Mouse (Mus musculus) Patski (cell line): ENCODE data around the gene Mthfsd. TPM values are rescaled to one million over a fixed set of nuclear protein-coding genes. Genes with fewer than 3 reads are reported as not detected.

Experiments
- ATAC-seq: fragments of 100-300 bp; one replicate; pipeline ENCODE4 v1.8.0; 2021
- CTCF ChIA-PET: fragments of 350-600 bp; sonication (Branson Sonifier 250); formaldehyde crosslinking; loops from one replicate; lab custom pipeline; 2022; ENCODE audit warnings: inconsistent platforms; lab: Charles Lee
- POLR2A ChIA-PET: fragments of 350-600 bp; sonication (Branson Sonifier 250); formaldehyde crosslinking; loops from one replicate; lab custom pipeline; 2022; ENCODE audit warnings: antibody characterized with exemption, inconsistent platforms; lab: Charles Lee
- DNase-seq: peaks from one replicate; pipeline ENCODE4 v3.0.0-alpha.2; 2011; ENCODE audit warnings: low read depth, low spot score
- H3K27me3 ChIP-seq: fragments of 371-371 bp; one replicate; pipeline ENCODE4 v1.5.1; 2021
- CTCF ChIP-seq: fragments of 100-300 bp; IDR thresholded peaks from one replicate; pipeline ENCODE4 v1.5.1; 2021
- in situ Hi-C: fragments of 300-500 bp; cut with MboI; formaldehyde crosslinking; loops from 3 replicates; pipeline ENCODE4 v1.11.1; 2018; ENCODE audit warnings: low pct_unique_long_range_greater_than_20kb, mixed read lengths
- polyA plus RNA-seq: library from polyadenylated mRNA; unstranded; gene quantifications from one replicate; pipeline ENCODE4 v1.2.3, GENCODE M21; 2021

The Mthfsd gene
- polyA plus RNA-seq, 1 experiment from 2014 or later = 62.0 TPM

DNA sequence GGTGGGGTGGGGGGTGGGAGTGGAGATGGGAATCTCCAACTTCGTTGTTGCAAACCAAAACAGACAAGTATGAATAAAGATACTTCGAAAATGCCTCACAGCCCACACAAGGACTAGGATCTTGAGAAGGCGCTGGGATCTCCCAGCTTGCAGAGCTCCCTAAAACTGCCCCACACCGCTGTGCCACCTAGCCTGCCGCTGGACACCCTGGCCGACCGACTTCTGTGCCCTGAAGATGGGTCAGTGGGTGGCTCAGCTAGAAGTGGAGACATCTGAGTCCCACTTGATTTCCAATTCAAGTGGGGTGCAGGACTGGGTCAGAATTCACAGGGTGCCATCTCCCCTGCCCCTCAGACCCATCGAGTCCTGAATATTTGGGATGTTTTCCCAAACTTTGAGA, 13.5 kb upstream of the Mthfsd start:
- TF ChIP-seq CTCF = no peak
- no peak for ATAC-seq
- ChIA-PET POLR2A (no interaction called here), CTCF (no interaction called here)
- H3K27me3 ChIP-seq = no peaks in the 10 kb centered on the region
- DNase-seq = no peak
- in situ Hi-C loops = no loop called here

DNA sequence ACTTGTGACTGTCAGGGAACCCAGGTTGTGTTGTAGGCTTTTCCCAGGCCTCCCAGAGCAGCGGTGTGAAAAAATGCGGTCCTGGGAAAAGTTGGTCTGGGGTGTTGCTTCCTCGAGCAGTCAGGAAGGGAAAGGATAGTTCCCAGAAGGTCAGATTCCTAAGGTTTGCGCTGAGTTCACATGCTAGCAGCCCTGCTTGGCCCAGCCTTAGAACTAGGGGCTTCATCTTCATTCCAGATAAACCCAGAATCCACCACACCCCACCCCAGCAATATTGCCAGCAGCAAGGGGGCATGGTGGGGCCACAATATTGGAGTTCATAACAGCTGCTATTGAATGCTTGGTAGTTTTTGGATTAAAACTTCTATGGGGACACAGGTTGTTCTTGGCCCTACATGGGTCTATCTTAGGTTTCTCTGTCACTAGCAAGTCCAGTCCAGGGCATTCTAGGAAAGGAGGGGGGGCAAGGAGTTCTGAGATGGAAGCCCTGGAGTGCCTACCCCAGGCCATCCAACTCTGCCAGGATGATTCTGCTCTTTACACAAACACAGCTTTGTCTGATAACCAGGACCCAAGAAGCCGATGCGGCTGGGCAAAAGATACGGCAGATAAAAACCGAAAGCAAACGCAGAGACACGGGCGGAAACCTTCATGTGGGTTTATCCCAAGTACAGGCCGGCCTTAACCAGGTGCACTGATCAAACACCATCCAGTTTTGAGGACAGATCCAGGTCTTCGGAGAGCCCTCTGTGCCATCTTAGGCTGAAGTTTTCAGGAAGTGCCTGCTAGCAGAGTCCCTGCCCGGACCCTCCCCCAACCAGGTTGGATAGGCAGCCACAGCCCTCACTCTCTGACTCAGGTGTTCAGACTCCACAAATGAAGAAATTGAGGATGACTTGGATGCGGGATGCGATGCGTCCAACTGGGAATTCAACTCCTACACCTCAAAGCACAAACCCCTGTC, 12.5 kb upstream of the Mthfsd start:
- in situ Hi-C loops = no loop called here
- POLR2A ChIA-PET = no interaction called here
- no peaks in the 10 kb centered on the region for H3K27me3 ChIP-seq
- DNase-seq (no peak), ATAC-seq (no peak)
- no peak for TF ChIP-seq CTCF
- CTCF ChIA-PET = interaction anchor here (0.6 kb wide), 1 partner anchor 60 kb away, joined by 3 read pairs; no protein-coding TSS in a partner anchor

DNA sequence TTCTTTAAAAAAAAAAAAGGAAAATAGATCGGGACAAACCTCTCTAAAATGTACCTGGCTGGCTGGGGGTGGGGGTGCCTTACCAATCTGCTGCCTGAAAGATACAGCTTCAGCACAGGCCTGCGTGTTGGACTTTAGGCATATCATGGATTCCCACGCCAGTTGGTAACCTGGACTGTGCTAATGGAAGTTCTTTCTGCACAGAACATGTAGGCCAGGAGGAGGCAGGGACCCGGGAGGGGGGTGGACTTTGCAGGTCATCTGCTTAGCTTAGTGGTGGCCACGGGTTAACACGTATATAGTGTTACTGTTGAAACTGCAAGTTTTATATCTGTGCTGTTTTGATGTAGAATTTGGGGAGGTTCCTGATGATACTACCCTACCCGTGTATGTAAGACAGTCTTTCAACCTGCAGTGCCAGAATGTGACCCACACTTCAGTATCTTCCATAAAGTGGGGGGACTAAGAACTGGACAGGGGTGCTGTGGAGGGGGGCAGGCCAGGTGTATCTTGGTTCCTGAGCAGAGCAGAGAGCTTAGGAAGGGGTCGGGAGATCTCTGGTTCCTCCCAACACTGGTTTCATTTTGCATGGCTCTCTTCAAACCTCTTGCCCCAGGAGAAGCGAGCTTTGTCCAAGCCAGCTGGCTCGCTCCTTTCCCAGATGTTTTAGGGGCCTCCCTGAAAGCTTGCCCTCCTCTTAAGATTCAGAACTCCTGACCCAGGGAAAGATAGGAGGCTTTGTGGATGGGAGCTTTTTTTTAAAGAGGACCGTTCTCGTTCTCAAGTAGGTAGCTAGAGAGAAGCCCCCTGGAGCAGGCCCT, 11.7 kb upstream of the Mthfsd start:
- DNase-seq (no peak), ATAC-seq (no peak)
- ChIA-PET POLR2A (no interaction called here), CTCF (interaction anchor here (0.6 kb wide), 1 partner anchor 60 kb away, joined by 3 read pairs; no protein-coding TSS in a partner anchor)
- no peak for TF ChIP-seq CTCF
- in situ Hi-C loops = loop anchor here (5.0 kb wide), 1 partner anchor 92 kb away; no protein-coding TSS in a partner anchor
- H3K27me3 ChIP-seq = no peaks in the 10 kb centered on the region

DNA sequence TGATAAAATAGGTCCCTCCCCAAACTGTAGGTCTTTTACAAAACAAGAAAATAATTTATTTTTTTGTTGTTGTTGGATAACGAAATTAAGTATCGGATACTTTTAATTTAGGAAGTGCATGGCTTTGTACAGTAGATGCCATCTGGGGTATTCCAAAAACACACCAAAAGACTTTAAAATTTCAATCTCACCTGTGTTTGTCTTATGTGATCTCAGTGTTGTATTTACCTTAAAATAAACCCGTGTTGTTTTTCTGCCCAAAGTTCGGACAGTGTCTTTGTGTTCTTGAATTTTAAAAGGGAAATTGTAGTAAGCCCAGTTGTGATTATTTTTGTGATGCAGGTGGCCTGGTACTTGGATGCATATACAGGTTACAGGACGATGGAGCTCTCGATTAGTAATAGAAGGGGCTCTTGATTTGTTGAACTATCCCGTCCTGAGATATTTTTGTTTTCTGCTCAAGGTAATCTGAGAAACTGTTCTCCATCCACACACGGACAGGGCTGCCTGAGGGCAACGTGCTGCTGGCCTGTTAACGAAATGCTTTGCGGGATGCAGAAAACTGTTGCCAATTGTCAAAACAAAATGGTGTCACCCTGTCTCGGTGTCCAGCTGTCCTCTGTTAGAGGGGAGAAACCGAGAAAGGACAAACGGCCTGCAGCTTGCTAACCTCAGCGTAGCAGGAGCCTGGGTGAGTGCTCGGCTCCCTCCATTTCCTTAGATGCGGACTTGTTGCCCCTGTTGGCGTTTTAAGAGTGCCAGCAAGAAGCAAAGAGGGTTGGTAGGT, 10.6 kb upstream of the Mthfsd start:
- DNase-seq (no peak), ATAC-seq (no peak)
- POLR2A ChIA-PET = no interaction called here
- CTCF ChIA-PET = no interaction called here
- TF ChIP-seq CTCF = no peak
- H3K27me3 ChIP-seq = no peaks in the 10 kb centered on the region
- in situ Hi-C loops = loop anchor here (5.0 kb wide), 1 partner anchor 93 kb away; no protein-coding TSS in a partner anchor

DNA sequence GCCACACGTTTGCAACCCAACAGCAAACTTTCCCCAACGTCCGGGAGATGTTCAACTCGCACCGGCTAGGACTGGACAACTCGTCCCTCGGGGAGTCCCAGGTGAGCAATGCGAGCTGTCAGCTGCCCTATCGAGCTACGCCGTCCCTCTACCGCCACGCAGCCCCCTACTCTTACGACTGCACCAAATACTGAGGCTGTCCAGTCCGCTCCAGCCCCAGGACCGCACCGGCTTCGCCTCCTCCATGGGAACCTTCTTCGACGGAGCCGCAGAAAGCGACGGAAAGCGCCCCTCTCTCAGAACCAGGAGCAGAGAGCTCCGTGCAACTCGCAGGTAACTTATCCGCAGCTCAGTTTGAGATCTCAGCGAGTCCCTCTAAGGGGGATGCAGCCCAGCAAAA, 9.7 kb upstream of the Mthfsd start:
- ChIA-PET POLR2A (no interaction called here), CTCF (no interaction called here)
- ATAC-seq (no peak), DNase-seq (no peak)
- in situ Hi-C loops = loop anchor here (5.0 kb wide), 1 partner anchor 94 kb away; no protein-coding TSS in a partner anchor
- TF ChIP-seq CTCF = no peak
- H3K27me3 ChIP-seq = no peaks in the 10 kb centered on the region

DNA sequence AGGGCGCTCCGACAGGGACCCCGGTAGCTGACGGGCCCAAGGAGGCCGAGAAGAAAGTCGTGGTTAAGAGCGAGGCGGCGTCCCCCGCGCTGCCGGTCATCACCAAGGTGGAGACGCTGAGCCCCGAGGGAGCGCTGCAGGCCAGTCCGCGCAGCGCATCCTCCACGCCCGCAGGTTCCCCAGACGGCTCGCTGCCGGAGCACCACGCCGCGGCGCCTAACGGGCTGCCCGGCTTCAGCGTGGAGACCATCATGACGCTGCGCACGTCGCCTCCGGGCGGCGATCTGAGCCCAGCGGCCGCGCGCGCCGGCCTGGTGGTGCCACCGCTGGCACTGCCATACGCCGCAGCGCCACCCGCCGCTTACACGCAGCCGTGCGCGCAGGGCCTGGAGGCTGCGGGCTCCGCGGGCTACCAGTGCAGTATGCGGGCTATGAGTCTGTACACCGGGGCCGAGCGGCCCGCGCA, 9.0 kb upstream of the Mthfsd start:
- ChIA-PET POLR2A (no interaction called here), CTCF (interaction anchor here (1.7 kb wide), 1 partner anchor 8 kb away, joined by 4 read pairs; no protein-coding TSS in a partner anchor)
- H3K27me3 ChIP-seq = no peaks in the 10 kb centered on the region
- in situ Hi-C loops = loop anchor here (5.0 kb wide), 1 partner anchor 95 kb away; no protein-coding TSS in a partner anchor
- ATAC-seq (no peak), DNase-seq (no peak)
- no peak for TF ChIP-seq CTCF

DNA sequence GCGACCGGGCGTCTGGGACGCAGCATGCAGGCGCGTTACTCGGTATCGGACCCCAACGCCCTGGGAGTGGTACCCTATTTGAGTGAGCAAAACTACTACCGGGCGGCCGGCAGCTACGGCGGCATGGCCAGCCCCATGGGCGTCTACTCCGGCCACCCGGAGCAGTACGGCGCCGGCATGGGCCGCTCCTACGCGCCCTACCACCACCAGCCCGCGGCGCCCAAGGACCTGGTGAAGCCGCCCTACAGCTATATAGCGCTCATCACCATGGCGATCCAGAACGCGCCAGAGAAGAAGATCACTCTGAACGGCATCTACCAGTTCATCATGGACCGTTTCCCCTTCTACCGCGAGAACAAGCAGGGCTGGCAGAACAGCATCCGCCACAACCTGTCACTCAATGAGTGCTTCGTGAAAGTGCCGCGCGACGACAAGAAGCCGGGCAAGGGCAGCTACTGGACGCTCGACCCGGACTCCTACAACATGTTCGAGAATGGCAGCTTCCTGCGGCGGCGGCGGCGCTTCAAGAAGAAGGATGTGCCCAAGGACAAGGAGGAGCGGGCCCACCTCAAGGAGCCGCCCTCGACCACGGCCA, 8.5 kb upstream of the Mthfsd start:
- in situ Hi-C loops = loop anchor here (5.0 kb wide), 1 partner anchor 96 kb away; no protein-coding TSS in a partner anchor
- DNase-seq (no peak), ATAC-seq (peak; percentile 20)
- no peak for TF ChIP-seq CTCF
- H3K27me3 ChIP-seq = no peaks in the 10 kb centered on the region
- ChIA-PET CTCF (interaction anchor here (1.0 to 1.7 kb wide), 3 partner anchors 9 to 115 kb away, joined by 3 to 4 read pairs (median 3); no protein-coding TSS in a partner anchor), POLR2A (no interaction called here)

DNA sequence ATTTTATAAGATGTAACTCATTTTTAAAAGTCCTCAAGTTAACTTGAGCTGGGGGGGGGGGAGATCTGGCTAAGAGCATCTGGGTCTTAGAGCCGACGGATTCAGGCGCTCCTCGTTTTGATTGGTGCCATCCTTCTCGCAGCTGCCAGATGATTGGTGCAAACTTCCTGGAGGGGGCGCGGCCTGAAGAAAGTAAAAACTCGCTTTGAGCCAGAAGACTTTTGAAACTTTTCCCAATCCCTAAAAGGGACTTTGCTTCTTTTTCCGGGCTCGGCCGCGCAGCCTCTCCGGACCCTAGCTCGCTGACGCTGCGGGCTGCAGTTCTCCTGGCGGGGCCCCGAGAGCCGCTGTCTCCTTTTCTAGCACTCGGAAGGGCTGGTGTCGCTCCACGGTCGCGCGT, 7.8 kb upstream of the Mthfsd start, which contains the start of gene Foxc2:
TSS of gene Foxc2 (plus strand) at position 224 of the 400 bp plus-strand sequence.
- ChIA-PET POLR2A (interaction anchor here (0.6 kb wide), 1 partner anchor 398 kb away, joined by 4 read pairs; no protein-coding TSS in a partner anchor), CTCF (interaction anchor here (1.0 to 1.7 kb wide), 4 partner anchors 10 to 115 kb away, joined by 3 to 4 read pairs (median 3); no protein-coding TSS in a partner anchor)
- H3K27me3 ChIP-seq = no peaks in the 10 kb centered on the region
- DNase-seq (no peak), ATAC-seq (peak; percentile 61)
- in situ Hi-C loops = loop anchor here (5.0 kb wide), 1 partner anchor 96 kb away; no protein-coding TSS in a partner anchor
- no peak for TF ChIP-seq CTCF

DNA sequence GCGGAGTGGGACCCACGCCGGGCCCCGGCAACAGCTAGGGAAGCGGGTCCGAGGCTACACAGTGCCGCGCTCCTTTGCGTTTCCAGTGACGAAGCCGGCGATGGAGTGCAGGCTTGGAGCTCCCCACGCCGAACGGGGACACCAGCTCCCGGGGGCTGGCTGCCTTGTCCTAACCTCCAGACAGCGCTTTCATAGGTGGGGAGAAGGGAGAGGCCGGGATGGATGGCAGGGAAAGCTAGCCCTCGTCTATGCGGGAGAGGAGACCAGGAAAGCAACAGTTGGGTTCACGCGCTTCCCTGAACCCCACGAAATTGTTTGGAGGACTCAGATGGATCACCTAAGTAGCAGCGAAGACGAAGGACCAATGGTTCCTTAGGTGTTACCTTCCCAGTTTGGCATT, 6.9 kb upstream of the Mthfsd start:
- no peaks in the 10 kb centered on the region for H3K27me3 ChIP-seq
- POLR2A ChIA-PET = interaction anchor here (0.6 kb wide), 1 partner anchor 399 kb away, joined by 4 read pairs; no protein-coding TSS in a partner anchor
- in situ Hi-C loops = loop anchor here (5.0 kb wide), 1 partner anchor 97 kb away; no protein-coding TSS in a partner anchor
- ATAC-seq = no peak
- CTCF ChIA-PET = interaction anchor here (1.1 to 1.7 kb wide), 3 partner anchors 11 to 399 kb away, joined by 3 read pairs; no protein-coding TSS in a partner anchor
- no peak for TF ChIP-seq CTCF
- no peak for DNase-seq
